Mouse (Mus musculus) spleen, postnatal 4 days (tissue): Measurements from ENCODE around the gene Gins2.

Experiments used
- DNase-seq, 2 experiments: peaks; one replicate each; pipeline ENCODE4 v3.0.0; 2022; ENCODE audit warnings: low spot score in 2 of 2

Gene Gins2

GRCm38 (mm10) chr8:120530954-120531656, 58.0 kb downstream of the Gins2 start:
- no peak for DNase-seq

DNA sequence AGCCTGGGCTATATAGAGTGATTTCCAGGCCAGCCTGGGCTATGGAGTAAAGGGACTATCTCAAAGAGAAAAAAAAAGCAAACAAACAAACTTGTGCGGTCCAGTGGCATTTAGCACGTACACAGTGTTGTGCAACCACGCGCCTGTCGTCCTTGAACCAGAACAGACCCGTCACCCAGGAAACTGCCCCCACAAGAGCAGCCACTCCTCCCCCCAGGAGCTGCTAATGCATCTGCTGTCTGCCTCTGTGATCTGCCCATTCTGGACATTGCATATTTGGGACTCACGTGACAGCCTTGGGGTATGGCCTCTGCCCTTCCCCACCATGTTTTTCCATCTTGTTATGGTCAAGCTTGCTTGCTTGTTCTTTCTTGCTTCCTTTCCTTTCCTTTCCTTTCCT, 59.9 kb downstream of the Gins2 start:
- DNase-seq: no peak
